Mouse (Mus musculus): ENCODE results near the gene Cdc26. TPM values are rescaled to one million over a fixed set of nuclear protein-coding genes. Genes with fewer than 3 reads are reported as not detected.

Gene Cdc26
- polyA plus RNA-seq, 1 experiment from 2014 or later: 52.4 TPM

DNA sequence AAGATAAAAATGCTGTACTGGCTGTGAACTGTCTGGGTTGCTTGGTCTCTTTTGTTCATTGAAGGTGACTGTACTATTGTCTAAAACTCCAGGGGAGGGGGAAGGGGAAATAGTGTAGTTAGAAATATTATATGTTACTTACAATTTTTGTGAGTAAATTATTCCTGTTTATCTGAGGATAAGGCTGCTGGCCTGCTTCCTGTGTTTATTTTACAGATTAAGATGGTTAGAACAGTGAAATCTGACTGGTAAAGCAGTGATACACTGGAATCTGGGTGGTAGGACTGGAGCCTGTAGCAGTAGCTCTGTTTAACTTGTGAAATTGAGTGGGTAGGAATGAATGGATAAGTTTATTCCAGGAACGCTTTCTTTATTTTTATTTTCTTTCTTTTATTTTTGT lies 46.4 kb downstream of the Cdc26 start:
- peaks cover 23% of the 10 kb centered on the region for H3K4me1 ChIP-seq (ENCODE audit: control insufficient read depth, low read depth, low read length)
- H3K27ac ChIP-seq (ENCODE audit: low read length): peak overlapping the region; percentile 62
- WGBS (ENCODE audit: insufficient replicate concordance): 72% methylated on average over 1 of the region's 1 CpGs

DNA sequence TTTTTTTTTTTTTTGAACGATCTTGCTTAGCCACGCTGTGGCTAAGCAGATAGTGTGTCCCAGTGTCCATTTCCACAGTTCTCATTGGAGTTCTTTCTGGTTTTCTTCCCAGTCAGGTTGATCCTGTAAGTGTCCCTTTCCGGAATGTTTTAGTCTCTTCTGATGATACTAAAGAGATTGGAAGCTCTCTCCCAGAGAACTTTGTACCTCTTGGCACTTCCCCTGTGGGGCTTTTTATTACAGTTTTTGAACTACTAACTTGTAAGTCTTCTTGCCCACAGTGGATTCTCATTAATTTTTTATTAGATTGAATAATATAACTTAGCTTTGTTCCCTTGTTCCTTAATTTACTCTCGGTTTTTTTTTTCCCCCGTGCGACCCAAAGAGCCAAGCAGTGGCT lies 46.9 kb downstream of the Cdc26 start:
- ATAC-seq (ENCODE audit: low read depth): no peak
- peak overlapping the region; percentile 62 for H3K27ac ChIP-seq (ENCODE audit: low read length)
- peaks cover 23% of the 10 kb centered on the region for H3K4me1 ChIP-seq (ENCODE audit: control insufficient read depth, low read depth, low read length)

More for the DNA sequence above, 46.4 kb downstream of the Cdc26 start:
- no peaks in the 10 kb centered on the region for H3K36me3 ChIP-seq (ENCODE audit: control insufficient read depth, insufficient read depth)
- no peaks in the 10 kb centered on the region for H3K9me3 ChIP-seq (replicated peaks; ENCODE audit: control insufficient read depth, low read length)
- peak overlapping the region; percentile 74 for H3K9ac ChIP-seq (ENCODE audit: low read depth, low read length)
- no peak for ATAC-seq (ENCODE audit: low read depth)
- H3K4me3 ChIP-seq (ENCODE audit: low read depth, low read length): peak overlapping the region; percentile 77
- H3K27me3 ChIP-seq (ENCODE audit: control insufficient read depth, insufficient read depth, low read depth, low read length): no peaks in the 10 kb centered on the region
- peak overlapping the region; percentile 87 for H3K4me2 ChIP-seq (ENCODE audit: low read depth, low read length)

DNA sequence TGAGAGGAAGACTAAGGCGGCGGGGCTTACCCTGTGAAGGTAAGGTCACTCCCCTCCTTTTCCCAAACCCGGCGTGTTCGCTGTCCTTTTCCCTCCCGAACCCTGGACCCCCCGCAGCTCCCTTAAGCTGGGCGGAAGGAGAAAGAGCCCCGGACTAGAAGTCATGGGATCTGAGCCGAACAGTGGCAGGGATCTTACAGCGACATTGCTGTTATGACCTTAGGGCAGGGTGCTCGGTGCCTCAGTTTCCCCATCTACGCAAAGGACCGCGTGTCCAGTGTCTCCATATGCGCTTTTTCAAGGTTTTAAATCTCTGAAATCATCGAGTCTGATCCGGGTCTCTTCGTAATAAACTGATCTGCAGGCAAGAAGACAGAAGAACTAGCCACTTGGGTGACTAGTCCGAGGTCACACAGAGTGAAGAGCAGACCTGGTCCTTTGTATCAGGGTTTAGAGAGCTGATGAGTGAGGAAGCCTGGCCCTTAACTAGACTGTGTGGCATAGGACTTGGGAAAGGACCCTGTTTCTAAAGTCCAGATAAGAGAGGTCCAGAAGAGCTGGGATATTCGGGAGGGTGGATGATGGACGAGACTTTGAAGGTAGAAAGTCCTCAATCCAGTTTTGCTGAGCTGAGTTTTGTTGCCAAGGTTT lies 47.5 kb downstream of the Cdc26 start:
- Histone ChIP-seq H3K36me3 (ENCODE audit: control insufficient read depth, insufficient read depth) (no peaks in the 10 kb centered on the region), H3K9ac (ENCODE audit: low read depth, low read length) (peak overlapping the region; percentile 74), H3K4me3 (ENCODE audit: low read depth, low read length) (peak overlapping the region; percentile 77), H3K27ac (ENCODE audit: low read length) (peak overlapping the region; percentile 62), H3K9me3 (replicated peaks; ENCODE audit: control insufficient read depth, low read length) (no peaks in the 10 kb centered on the region), H3K4me1 (ENCODE audit: control insufficient read depth, low read depth, low read length) (peaks cover 23% of the 10 kb centered on the region), H3K4me2 (ENCODE audit: low read depth, low read length) (peak overlapping the region; percentile 87), H3K27me3 (ENCODE audit: control insufficient read depth, insufficient read depth, low read depth, low read length) (no peaks in the 10 kb centered on the region)
- under 1% methylated on average over 22 of the region's 22 CpGs for WGBS (ENCODE audit: insufficient replicate concordance)
- no peak for ATAC-seq (ENCODE audit: low read depth)

More for the DNA sequence above, 46.9 kb downstream of the Cdc26 start:
- Histone ChIP-seq H3K4me3 (ENCODE audit: low read depth, low read length) (peak overlapping the region; percentile 77), H3K36me3 (ENCODE audit: control insufficient read depth, insufficient read depth) (no peaks in the 10 kb centered on the region), H3K9ac (ENCODE audit: low read depth, low read length) (peak overlapping the region; percentile 74), H3K4me2 (ENCODE audit: low read depth, low read length) (peak overlapping the region; percentile 87), H3K27me3 (ENCODE audit: control insufficient read depth, insufficient read depth, low read depth, low read length) (no peaks in the 10 kb centered on the region), H3K9me3 (replicated peaks; ENCODE audit: control insufficient read depth, low read length) (no peaks in the 10 kb centered on the region)
- WGBS (ENCODE audit: insufficient replicate concordance): 20% methylated on average over 6 of the region's 6 CpGs

- H3K4me3 ChIP-seq (ENCODE audit: low read depth, low read length): peak within 1 kb of the TSS; percentile 77
- H3K4me2 ChIP-seq (ENCODE audit: low read depth, low read length): peak within 1 kb of the TSS; percentile 87
- peaks cover 20% of the 10 kb centered on the region for H3K4me1 ChIP-seq (ENCODE audit: control insufficient read depth, low read depth, low read length)
- peak within 1 kb of the TSS; percentile 91 for H3K27ac ChIP-seq (ENCODE audit: low read length)
- H3K9ac ChIP-seq (ENCODE audit: low read depth, low read length): peak within 1 kb of the TSS; percentile 83
- peak; percentile 100 for ATAC-seq (ENCODE audit: low read depth)
- H3K27me3 ChIP-seq (ENCODE audit: control insufficient read depth, insufficient read depth, low read depth, low read length): no peaks in the 10 kb centered on the region
- WGBS (ENCODE audit: insufficient replicate concordance): 0% methylated on average over 51 of the region's 51 CpGs
- H3K36me3 ChIP-seq (ENCODE audit: control insufficient read depth, insufficient read depth): no peaks in the 10 kb centered on the region
- H3K9me3 ChIP-seq (replicated peaks; ENCODE audit: control insufficient read depth, low read length): no peaks in the 10 kb centered on the region
Measured at GRCm38 (mm10) chr4:62360088-62360804, 48.2 kb downstream of the Cdc26 start, which contains the start of the genes Fkbp15 and Slc31a1. TSS of gene Fkbp15 (minus strand) at chr4:62360548. TSS of gene Slc31a1 (plus strand) at chr4:62360727.

DNA sequence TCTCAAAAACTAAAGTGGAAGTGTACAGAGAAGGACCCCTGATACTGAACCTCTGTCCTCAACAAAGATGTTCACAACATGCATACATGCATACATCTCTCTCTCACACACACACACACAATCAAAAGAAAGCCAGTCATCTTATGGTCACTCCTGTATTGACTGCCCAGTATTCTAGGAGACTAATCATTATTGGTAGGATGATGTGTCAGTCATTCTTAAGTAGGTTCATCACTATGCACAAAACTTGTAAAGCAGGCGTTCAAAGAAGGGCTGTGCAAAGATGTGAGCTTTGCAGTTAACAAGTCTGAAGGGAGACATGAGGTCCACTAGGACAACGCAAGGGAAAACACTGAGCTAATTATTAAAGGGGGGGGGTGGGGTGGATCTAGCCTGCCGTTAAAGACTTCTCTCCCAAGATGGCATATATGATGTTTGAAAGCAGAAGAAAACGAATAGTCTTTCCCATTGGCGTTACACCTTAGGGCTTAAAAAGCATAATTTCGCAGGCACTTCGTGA lies 49.1 kb downstream of the Cdc26 start:
- peak overlapping the region; percentile 83 for H3K9ac ChIP-seq (ENCODE audit: low read depth, low read length)
- no peaks in the 10 kb centered on the region for H3K36me3 ChIP-seq (ENCODE audit: control insufficient read depth, insufficient read depth)
- H3K4me2 ChIP-seq (ENCODE audit: low read depth, low read length): peak overlapping the region; percentile 77
- H3K4me1 ChIP-seq (ENCODE audit: control insufficient read depth, low read depth, low read length): peaks cover 20% of the 10 kb centered on the region
- 21% methylated on average over 7 of the region's 7 CpGs for WGBS (ENCODE audit: insufficient replicate concordance)
- peak overlapping the region; percentile 91 for H3K27ac ChIP-seq (ENCODE audit: low read length)
- H3K4me3 ChIP-seq (ENCODE audit: low read depth, low read length): peak overlapping the region; percentile 77
- no peak for ATAC-seq (ENCODE audit: low read depth)
- no peaks in the 10 kb centered on the region for H3K9me3 ChIP-seq (replicated peaks; ENCODE audit: control insufficient read depth, low read length)
- H3K27me3 ChIP-seq (ENCODE audit: control insufficient read depth, insufficient read depth, low read depth, low read length): no peaks in the 10 kb centered on the region

GRCm38 (mm10) chr4:62357631-62358148 lies 50.8 kb downstream of the Cdc26 start:
- no peaks in the 10 kb centered on the region for H3K9me3 ChIP-seq (replicated peaks; ENCODE audit: control insufficient read depth, low read length)
- WGBS (ENCODE audit: insufficient replicate concordance): 36% methylated on average over 1 of the region's 1 CpGs
- H3K36me3 ChIP-seq (ENCODE audit: control insufficient read depth, insufficient read depth): no peaks in the 10 kb centered on the region
- no peaks in the 10 kb centered on the region for H3K27me3 ChIP-seq (ENCODE audit: control insufficient read depth, insufficient read depth, low read depth, low read length)
- H3K4me3 ChIP-seq (ENCODE audit: low read depth, low read length): no peak overlapping the region
- no peak overlapping the region for H3K9ac ChIP-seq (ENCODE audit: low read depth, low read length)
- no peak overlapping the region for H3K27ac ChIP-seq (ENCODE audit: low read length)
- H3K4me2 ChIP-seq (ENCODE audit: low read depth, low read length): no peak overlapping the region
- peaks cover 20% of the 10 kb centered on the region for H3K4me1 ChIP-seq (ENCODE audit: control insufficient read depth, low read depth, low read length)
- ATAC-seq (ENCODE audit: low read depth): no peak

DNA sequence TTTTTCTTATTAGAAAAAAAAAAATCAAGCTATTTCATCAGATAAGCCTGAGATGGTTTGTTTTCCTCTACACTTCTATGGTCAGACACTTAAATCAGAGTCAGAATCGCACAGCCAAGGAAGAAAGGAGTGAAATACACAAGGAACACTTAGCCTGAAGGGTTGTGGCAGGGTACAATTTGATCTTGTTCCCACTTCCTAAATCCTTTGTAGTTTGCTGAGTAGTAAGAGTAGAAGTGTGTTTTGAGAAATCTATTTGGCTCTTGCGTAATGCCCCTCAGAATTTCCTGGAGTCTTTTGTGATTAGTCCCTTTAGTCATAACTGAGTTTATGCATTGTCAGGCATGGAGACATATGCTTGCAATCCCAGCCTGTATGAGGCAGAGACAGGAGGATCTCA lies 59.1 kb downstream of the Cdc26 start:
- no peak for ATAC-seq (ENCODE audit: low read depth)
- H3K4me1 ChIP-seq (ENCODE audit: control insufficient read depth, low read depth, low read length): peaks cover 3% of the 10 kb centered on the region
- H3K9me3 ChIP-seq (replicated peaks; ENCODE audit: control insufficient read depth, low read length): no peaks in the 10 kb centered on the region
- H3K4me2 ChIP-seq (ENCODE audit: low read depth, low read length): no peak overlapping the region
- 82% methylated on average over 2 of the region's 2 CpGs for WGBS (ENCODE audit: insufficient replicate concordance)
- no peak overlapping the region for H3K4me3 ChIP-seq (ENCODE audit: low read depth, low read length)
- H3K36me3 ChIP-seq (ENCODE audit: control insufficient read depth, insufficient read depth): peaks cover 9% of the 10 kb centered on the region
- H3K27ac ChIP-seq (ENCODE audit: low read length): no peak overlapping the region; the same call in 1 of the 2 replicates
- no peaks in the 10 kb centered on the region for H3K27me3 ChIP-seq (ENCODE audit: control insufficient read depth, insufficient read depth, low read depth, low read length)
- H3K9ac ChIP-seq (ENCODE audit: low read depth, low read length): no peak overlapping the region

- Histone ChIP-seq H3K27ac (ENCODE audit: low read length) (peak overlapping the region; percentile 58), H3K27me3 (ENCODE audit: control insufficient read depth, insufficient read depth, low read depth, low read length) (no peaks in the 10 kb centered on the region), H3K9ac (ENCODE audit: low read depth, low read length) (no peak overlapping the region), H3K4me1 (ENCODE audit: control insufficient read depth, low read depth, low read length) (peaks cover 3% of the 10 kb centered on the region), H3K36me3 (ENCODE audit: control insufficient read depth, insufficient read depth) (peaks cover 14% of the 10 kb centered on the region), H3K9me3 (replicated peaks; ENCODE audit: control insufficient read depth, low read length) (no peaks in the 10 kb centered on the region), H3K4me3 (ENCODE audit: low read depth, low read length) (no peak overlapping the region), H3K4me2 (ENCODE audit: low read depth, low read length) (no peak overlapping the region)
- ATAC-seq (ENCODE audit: low read depth): peak; percentile 79
- 55% methylated on average over 2 of the region's 2 CpGs for WGBS (ENCODE audit: insufficient replicate concordance)
Measured at GRCm38 (mm10) chr4:62348329-62348705, 60.1 kb downstream of the Cdc26 start.
